Mouse (Mus musculus): ENCODE results near the gene Synm.

Synm gene

DNA sequence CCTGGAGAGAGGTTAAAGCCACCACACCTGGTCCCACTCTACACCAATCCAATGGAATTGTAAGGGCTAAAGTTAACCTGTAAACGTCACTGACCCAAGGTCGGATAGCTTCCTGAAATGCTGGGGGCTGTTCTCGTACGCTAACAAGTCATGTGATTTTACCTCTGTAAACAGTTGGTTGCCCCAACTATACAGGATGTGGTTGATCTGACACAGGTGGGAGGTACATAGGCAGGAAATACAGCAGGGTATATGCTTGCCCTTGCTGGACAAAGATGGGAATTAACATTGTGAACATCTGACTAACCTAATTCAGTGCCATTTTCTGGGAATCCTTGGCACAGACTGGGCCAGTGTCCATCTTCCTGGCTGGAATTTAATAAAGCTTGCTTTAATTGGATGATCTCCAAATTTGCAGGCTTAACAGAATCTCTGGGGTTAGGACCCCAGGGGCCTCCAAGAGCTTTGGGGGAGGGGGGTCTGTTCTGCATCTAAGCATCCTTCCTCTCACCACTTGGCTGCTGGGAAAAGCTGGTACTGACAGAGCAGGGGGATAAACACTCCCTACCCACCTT, 11.7 kb downstream of the Synm start:
- no peak for DNase-seq

DNA sequence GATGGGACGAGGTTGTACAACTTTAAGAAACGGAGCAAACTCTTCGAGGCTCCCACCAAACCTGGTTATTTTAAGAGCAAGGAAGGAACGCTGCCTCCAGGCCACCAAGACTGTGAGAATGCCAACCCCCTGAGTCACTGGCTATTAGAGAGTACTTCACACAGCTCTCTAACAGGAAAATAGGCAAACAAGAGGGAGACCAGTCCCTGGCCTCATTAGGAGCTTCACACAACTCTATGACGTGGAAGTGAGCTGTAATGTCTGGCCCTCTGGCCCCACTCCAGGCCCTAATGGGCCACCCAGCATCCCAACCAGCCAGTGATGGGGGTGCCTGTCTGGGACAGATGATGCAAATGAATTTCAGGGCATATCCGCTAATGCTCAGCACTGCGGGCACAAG, 17.8 kb downstream of the Synm start:
- no peak for DNase-seq

DNA sequence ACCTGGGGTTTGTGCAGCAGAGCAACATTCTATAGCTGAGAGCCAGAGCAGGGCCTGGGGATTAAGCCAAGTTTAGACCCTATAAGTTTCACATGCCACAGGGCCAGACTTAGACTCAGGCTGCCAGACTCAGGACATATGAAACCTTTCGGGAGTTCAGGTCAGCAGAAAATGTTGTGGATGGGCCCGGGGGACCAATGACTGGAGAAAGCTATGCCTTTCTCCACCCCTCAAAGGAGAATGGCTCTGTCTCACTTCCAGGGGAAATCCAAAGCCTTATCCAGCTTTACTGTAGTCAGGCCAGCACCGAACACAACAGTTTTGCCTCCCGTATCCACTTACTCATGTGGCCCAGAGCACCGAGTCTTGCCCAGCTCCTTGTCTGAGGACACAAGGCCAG, 18.7 kb downstream of the Synm start:
- DNase-seq, result no peak

DNA sequence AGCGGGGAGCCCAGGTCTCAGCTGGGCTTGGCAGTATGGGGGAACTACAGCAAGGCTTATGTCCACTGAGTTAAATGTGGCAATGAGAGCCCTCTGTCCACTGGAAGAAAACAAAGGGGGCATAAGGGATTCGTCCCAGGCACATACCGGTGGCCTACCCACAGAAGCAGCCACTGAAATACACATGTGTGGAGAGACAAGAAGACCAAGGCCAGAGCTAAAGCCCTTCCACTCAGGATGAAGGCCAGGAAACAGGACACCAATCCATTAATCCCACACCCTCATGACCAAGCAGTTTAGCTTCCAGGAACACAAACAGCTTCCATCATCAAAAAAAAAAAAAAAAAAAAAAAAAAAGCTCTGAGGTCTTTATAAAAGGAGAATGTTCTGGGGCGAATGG, 19.2 kb downstream of the Synm start:
- no peak for DNase-seq

DNA sequence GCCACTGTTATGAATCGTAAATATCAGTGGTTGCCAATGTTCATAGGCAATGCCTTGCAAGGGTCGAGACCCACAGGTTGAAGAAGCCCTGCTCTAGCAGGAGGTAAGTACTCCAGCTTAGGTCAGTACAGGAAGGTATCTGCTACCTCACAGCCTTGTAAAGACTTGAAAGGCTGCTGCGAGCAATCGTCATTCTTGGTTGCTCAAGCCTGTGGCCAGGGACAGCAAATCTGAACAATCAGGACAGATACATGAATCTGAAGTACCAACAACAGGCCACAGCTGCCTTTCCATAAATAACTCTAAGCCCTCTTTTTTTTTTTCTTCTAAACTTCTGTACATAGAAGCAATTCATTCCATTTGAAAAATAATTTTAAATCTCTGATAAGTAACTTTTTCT, 27.3 kb downstream of the Synm start:
- DNase-seq, result no peak

DNA sequence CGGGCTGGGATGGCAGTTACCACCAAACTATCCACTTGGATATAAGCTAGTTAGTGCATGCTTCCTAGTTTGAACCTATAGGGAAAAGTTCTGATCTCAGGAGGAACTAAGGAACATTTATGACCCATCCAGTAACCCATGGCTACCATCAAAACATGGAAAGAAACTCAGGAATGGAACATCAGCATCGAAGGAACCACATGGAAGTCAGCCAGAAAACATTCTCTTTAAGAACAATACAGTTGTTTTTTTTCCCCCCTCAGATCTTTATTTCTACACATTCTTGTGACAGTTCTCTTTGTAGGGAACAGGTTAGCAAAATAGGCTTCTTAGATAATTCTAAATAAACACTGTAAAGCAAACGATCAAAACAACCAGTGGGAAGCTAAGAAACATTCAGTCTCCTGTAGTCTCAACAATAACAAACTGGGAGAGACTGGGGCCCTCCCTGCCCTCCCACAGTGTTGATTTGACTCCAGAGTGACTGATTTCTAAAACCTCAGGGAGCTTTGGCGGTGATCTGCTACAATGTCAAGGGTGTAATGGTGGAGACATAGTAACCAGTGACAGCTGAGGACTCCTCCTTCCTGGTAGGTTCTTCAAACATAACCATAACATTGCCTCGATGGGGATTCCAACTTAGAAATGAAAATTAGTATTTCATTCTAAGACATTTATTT, 29.0 kb downstream of the Synm start:
- no peak for DNase-seq

DNA sequence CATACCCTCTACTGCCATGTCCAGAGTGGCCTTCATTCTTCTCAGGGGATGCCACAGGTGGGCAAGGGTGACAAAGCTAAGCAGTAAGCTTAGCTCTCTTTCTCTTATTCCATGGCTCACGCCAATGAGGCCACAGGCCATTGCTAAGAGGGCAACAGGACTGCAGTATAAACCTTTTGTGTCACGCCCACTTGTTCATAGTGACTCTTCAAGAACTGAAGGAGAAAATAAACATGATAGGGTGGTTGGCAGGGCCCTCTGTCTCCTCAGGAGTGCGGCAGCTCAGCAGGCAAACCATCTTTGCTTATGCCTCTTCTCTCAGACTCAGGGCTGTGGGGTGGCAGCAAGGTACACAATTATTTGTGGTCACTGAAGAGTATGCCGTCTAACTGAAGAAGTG, 30.7 kb downstream of the Synm start:
- no peak for DNase-seq

DNA sequence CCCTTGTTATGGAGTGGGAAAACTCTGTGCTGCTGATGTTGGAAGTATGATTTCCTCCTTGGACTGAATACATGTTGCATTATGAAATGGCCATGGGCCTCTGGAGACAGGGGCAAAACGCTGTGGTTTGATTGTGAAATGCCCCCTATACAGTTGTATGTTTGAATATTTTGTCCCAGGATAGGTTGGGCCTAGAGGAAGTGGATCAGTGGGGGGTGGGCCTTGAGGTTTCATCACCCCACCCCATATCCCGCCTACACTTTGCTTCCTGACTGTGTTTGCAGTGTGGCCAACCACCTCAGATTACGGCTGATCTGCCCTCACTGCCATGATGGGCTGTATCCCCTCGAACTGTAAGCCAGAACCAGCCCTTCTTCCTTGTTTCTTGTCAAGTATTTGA, 31.3 kb downstream of the Synm start:
- DNase-seq, result no peak

DNA sequence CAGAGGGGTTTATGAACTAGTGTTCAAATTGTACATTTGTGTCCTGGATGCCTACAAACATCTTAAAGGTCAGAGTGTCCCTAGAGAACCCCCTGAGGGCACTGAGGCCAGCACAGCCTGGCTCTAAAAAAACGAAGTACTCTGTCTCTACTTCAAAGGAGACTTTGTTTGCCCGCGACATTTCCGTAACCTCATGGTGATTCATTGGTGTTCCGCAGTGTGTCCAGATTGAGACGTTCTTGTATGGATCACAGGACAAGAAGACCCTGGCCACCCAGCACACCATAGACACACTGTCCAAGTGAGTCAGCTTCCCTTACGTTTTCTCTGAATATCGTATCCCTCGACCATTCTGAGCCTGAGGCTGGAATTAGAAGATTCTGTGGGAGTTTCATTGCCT, 34.5 kb downstream of the Synm start:
- DNase-seq, result no peak

DNA sequence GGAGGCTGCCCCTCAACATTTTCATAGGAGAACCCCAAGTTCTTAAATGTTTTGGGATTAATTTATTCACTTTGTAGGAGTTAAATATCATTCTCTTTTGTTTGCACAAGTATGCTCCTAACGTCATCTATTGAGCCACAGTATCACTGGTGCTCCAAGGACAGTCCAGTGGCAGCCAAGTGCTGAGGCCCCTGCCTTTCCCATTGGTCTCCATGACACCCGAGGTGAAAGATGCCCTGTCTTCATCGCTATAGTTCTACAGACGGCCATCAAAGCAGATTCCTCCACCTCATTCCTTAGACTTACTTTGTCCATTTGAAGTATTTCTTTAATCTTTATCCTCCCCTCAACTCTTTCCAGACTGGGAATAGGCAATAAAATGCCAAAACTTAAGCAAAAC, 35.0 kb downstream of the Synm start:
- DNase-seq, result no peak

DNA sequence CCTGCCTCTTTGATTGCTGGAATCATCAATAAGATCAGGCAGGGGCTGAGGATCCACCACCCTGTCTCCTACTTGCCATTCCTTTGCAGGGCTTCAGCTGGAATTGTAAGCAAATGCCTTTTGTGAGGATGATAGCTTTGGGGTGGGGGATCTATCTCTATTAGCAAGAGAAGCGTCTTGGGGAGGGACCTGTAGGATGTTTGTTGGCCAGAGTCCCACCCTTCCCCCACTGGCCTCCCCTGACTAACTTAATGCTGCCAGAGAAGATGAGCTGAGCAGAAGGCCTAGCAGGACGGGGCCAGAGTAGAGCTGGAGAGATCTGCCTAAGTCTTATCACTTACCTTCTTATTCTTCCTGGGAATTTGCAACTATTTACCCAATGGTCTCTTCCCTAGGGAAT, 37.4 kb downstream of the Synm start:
- DNase-seq, result no peak

DNA sequence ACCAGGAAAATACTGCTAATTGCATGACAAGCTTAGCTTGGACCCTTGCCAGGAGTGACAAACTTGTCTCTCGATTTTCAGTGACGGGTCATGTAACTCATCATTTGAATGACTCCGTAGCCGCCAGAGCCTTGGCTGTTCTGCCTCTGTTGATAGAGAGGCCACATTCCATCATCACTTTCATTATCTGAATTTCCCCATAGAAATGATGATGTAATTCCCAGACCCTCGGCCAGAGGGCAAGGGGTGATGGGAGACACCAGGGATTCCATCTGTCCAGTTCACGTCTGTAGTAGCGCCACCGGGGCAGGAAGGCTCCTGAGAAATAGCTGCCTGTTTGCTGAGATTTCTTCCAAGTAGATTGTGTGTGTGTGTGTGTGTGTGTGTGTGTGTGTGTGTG, 40.7 kb downstream of the Synm start:
- DNase-seq, result no peak

DNA sequence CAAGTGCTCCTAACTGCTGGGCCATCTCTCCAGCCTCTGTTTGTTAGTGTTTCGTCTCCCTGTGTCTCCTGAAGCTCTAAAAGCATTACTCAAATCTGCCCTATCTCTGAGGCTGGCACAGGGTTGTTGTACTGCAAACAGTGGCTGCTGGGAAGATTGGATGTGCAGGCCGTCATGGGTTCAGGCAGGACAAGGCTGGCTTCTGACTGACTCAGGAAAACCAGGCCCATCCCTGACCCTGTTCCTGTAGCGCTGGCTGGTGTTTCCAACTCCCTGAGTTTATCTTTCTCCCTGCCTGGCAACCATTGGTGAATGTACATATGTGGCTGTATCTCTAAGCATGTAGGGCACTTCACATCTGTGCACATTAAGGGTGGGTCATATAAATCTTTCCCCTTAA, 42.0 kb downstream of the Synm start:
- DNase-seq, result no peak

DNA sequence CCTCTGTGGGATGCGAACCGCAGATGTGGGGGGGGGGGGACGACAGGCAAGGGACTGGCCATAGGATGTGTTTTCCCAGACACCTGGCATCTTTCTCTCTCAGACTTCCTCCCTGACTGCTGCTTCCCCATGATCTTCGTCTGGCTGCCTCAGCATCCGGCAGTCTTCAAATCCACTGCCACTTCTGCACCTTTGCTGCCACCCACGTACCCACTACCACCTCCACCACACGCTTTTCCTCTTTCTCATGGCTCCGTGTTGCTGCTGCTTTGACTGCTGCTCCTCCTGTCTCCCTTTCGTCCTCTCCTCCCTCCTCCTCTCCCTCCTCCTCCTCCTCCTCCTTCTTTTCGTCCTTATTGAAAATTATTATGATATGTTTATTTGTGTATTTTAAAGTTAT, 42.6 kb downstream of the Synm start:
- DNase-seq, result no peak

DNA sequence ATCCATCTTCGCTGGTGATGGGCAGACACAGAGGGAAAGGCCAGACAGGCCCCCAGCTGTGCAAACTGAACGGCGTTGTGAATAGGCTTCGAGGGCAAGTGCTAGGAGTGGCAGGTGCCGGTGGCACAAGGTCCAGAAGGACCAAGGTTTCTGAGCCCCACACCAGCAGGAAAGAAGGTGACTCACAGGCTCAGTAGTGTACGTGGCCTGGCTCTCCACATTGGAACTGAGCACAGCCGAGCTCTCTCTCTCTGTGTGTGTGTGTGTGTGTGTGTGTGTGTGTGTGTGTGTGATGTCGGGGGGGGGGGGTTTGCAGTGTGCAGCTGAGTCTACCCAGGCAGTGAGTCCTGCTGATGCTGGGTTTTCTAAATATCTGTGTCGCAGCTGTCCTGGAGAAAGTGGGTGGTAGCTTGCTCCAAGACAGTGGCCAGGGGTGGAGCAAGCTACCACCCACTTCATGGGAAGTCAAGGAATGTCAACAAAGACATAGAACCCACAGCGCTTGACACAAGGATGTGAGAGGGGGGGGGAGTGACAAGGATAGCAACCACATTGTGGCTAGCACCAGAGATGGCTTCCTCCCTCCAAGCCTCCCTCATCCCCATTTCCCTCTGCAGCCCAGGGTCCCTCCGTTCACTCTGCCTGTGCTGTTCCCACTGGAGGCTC, 43.2 kb downstream of the Synm start:
- DNase-seq, result no peak

DNA sequence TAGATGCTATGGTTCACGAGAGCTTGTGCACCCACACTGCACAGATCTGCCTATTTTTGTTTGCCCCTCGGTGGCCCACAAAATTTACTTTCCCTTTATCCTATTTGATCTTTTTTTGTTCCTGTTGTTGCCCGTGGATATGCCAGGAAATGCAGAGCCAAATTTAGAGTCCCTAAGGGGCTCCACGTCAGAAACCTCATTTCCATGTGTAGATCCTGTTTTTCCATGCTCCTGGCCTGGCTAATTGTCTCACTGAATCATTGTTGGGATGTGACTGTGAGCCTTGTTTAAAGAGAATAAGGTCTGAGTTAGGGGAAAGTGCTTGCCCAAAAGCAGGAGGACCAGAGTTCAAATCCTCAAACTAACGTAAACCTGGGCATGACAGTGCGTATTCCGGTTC, 44.4 kb downstream of the Synm start:
- DNase-seq, result no peak

DNA sequence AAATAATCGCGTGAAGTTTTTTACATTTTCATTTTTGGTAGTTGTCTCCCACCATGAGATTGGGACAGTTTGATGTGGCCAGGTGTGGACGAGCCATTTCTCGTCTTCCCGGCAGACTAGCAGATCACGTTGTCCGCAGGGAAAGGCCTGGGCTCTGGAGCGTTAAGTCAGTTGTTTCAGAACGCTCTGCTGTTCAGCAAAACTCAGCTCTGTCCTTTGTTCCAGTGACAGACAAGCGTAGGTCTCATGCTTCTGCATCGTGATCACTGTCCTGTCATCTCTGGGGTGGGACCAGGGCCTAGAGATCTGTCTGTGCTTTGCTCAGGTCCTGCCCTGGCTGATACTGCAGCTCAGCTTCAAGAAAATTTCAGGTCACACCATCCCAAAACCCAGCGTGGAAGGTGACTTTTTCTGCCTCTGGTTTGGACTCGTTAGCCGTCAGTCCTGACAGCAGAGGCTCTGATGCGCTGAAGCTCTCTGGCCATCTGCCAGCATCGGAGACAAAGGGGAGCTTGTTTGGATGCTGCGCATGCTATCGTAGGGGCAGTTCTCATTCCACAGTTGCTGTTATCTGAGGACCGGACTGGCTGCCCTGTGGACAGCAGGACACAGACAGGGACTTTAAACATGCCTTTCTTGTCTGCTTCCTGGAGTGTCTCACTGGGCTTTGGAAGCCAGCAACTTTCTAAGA, 45.6 kb downstream of the Synm start:
- no peak for DNase-seq

DNA sequence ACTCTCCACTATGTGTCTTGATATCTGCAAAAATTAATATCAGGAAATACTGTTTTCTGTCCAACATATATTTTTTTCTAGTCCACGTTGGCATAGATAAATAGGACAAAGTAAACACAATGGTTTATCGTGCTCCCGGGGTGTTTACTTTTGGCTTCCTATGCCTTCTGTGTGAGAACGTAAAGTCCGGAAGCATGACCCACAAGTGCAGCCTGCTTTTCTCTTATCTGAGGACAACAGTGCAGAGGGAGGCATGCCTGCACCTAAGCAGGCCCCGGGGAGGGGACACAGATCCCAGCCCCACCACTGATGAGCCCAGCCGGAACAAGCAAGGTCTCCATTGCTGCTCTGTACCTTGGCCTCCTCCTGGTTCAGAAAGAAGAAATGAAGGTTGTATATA, 49.3 kb downstream of the Synm start:
- DNase-seq, result no peak

DNA sequence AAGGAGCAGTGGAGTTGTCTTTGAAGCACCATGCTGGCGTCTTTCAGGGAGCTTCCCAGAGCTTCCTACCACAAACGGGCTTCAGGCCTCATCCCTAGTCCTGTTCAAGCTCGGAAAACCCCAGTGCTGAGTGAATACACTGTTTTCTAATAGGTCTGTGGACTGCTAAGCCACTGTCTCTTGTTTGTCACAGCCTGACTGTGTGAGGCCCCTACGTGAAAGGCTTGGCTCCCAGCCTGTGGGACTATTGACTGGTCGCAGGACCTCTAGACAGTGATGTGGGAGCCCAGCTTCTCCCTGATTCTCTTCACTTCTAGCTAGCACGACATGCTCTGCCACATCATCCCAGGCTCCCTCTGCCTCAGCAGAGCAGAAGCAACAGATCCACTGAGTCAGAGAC, 51.4 kb downstream of the Synm start:
- no peak for DNase-seq

DNA sequence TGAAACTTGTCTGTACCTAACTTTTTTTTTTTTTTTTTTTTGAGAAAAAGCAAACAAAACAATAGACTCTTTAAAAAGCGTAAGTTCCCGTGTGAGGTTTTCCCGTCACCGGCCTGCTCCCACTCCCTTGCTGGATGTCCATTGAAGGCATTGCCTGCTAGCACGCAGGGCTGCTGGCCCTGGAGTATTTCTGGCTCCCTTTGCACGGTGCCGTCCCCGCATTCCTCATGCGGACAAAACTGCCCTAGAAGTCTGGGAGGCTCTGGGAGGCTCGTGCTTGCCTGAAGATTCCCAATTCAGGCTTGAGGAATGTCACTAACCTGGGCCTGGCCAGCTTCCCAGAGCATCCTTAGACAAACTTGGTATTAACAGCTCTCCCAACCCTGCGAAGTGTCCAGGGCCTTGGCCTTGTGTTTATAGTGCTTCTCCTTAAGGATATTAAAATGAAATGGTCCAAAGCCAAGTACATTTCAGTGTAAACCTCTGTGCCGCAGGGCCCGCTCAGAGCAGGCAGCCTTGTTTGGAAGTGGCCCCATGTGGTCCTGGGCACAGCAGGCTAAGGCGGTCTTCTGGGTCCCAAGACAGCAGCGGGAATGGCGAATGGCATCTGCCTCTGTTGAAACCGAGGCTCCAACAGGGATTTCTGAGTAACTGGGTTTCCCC, 58.2 kb downstream of the Synm start:
- DNase-seq, result no peak

DNA sequence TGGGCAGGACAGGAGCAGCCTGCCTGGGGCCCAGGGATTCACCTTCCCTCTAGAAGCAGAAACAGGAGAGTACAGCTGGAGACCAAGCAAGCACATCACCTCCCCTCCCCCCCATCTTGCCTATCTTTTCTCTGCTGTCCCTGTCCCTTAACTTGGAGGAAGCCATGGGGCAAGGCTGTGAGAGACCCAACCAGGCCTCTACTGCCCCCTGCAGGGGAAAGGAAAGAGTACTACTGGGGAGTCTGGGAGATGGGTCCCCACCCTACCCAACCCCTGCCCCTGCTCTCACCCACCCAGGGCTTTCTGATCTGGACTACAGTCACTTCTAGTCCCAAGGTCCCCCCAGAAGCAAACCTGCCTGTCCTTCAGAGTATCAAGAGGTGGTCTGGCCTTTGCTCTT, 58.7 kb downstream of the Synm start:
- peak; percentile 20 to 25 for DNase-seq

DNA sequence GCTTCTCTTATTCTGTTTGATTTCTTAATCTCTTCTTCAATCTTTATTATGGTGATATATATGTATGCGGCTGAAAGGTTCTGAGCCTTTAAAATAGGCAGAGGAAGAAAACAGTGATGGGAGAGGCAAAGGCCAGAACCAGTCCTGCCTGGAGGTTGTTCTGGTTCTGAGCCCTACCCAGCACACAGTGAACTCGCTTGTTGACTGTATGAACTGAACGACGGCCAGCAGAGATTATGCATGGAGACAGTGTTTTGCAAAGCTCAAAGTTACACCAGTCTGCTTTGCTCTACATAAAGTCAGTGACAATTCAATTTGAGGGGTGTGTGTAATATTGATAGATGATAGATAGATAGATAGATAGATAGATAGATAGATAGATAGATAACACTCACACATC, 60.2 kb downstream of the Synm start:
- DNase-seq, result no peak

DNA sequence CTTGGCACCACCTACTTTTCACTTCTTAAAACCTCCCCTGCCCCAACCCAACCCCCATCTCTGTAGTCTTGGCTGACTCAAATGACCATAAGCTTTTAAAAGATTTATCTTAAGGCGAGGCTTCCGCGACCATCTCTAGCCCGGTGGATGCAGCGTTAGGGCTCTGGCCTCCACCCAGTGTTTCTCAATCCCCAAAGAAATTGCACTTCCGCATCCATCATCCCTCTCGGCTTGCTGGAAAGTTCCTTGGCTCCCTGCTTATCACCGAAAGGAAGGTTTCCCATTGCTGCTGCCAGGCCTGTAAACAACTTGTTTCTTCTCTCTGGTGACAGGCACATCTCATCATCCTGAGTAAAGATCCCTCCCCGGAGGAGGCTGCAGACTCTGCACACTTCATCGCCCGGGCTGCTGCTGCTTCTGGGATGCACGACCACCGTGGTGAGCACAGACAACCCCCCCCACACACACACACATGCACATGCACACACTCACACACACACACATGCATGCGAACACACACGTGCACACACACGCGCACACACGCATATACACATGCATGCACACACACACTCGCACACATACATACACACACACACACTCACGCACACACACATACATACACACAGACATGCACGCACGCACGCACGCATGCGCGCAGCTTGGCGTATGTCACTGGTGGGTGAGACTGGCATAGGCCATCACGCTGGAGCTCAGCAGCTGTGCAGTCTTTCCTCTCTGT, 61.5 kb downstream of the Synm start:
- no peak for DNase-seq
